Mouse (Mus musculus) retina, adult 2 months (tissue): ENCODE measurements around the gene Mt1.

ENCODE experiments used
- DNase-seq: peaks from one replicate; pipeline ENCODE4 v3.0.0-alpha.2; 2012; ENCODE audit warnings: low read depth, low spot score

The Mt1 gene

GRCm38 (mm10) chr8:94204043-94204442, 25.2 kb downstream of the Mt1 start:
- no peak for DNase-seq

- peak; percentile 54 for DNase-seq
Measured at GRCm38 (mm10) chr8:94205736-94206135, 26.9 kb downstream of the Mt1 start.

GRCm38 (mm10) chr8:94206256-94206655, 27.4 kb downstream of the Mt1 start:
- no peak for DNase-seq

DNA sequence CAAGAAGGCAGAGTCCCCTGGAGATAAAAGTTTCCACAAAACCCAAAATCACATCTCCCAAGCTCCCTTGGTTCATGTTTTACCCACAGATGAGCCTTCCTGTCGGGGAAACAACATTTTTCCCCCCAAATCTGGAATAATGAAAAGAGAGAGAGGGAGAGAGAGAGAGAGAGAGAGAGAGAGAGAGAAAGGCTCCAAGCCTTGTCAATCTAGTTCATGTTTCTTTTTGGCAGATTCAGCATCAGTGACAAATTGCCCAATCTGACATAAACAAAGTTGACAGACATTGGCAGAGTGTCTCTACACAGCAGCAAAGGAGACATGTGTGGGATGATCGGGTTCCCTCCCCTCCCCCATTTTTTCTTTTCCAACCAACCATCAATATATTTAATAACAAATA, 28.6 kb downstream of the Mt1 start:
- DNase-seq, result no peak

DNA sequence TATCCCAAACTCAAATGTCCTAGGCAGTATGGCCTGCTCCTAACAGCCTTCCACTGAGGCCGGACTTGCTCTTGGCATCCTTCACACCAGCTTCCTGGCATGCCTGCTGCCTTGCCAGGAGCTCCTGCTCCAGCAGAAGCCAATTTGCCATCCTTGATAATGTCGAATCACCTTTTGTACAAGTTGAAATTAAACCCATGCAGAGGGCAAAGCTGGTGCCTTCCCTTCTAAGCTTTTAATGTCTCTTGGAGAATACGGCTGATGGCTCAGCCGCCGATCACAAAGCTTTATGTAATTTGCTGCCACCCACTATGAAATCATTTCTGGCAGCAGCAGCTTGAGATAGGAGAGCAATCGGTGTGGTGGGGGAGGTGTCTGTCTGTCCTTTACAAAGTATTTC, 30.8 kb downstream of the Mt1 start:
- no peak for DNase-seq

GRCm38 (mm10) chr8:94210225-94210624, 31.3 kb downstream of the Mt1 start:
- no peak for DNase-seq

DNA sequence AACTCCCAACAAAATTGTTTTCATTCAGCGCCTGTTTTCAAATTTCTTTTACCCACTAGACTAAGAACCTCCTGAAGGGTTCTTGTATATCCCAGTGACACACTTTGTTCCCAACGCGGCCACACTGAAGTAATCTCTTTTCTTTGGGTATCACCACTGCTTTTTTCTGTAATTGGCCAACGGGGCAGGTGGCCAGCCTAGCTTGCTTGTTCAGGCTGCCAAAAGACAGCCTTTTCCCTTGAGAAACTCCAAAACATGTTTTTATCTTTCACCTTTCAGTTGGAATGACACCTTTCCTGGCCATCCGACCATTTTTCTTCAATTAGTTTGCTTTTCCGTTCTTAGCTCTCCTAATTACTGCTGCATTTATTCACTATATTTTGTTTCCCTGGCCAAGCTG, 34.9 kb downstream of the Mt1 start:
- DNase-seq, result no peak

GRCm38 (mm10) chr8:94214252-94215173, 35.6 kb downstream of the Mt1 start, which contains the start of gene Nup93:
TSS of gene Nup93 (plus strand) at chr8:94214564.
- DNase-seq, result peak; percentile 91

DNA sequence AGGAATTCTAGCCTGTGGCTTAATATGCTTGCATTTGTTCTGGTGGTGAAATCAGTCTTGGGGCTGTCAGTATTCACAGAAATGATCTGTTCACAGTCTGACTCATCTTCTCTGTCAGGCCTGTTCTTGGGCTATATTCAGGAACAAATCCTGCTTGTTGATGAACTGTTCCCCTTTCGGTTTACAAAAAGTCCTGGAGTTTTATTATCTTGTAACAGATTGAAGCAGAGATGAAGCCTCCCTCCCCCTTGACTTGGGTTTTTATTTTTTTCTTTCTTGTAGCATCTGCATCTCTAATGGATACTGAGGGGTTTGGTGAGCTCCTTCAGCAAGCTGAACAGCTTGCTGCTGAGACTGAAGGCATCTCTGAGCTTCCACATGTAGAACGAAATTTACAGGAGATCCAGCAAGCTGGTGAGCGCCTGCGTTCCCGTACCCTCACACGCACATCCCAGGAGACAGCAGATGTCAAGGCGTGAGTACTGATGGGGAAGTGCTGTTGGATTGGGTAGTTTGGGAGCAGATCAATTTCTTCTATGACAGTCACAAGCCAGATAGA, 48.6 kb downstream of the Mt1 start:
- DNase-seq, result no peak
